Mouse (Mus musculus) midbrain, embryonic 16.5 days (tissue): ENCODE results near the gene Il6ra. TPM values are rescaled to one million over a fixed set of nuclear protein-coding genes. Genes with fewer than 3 reads are reported as not detected.

Experiments used
- ATAC-seq: fragments of 200-750 bp; cut with Nextera tagmentation; 2 replicates; pipeline ENCODE4 v1.8.0; 2017; ENCODE audit warnings: moderate TSS enrichment
- H3K27ac ChIP-seq: fragments of 300-500 bp; sonication (generic); 2 replicates; pipeline ENCODE4 v1.5.1; 2014; ENCODE audit warnings: mild to moderate bottlenecking, low read length, mixed read lengths
- H3K27me3 ChIP-seq: fragments of 300-500 bp; sonication (generic); 2 replicates; pipeline ENCODE4 v1.6.1; 2014; ENCODE audit warnings: low read depth, low read length, mixed read lengths; ENCODE audit not compliant: control insufficient read depth, insufficient read depth
- H3K36me3 ChIP-seq: fragments of 300-500 bp; sonication (generic); 2 replicates; pipeline ENCODE4 v1.6.1; 2014; ENCODE audit warnings: mild to moderate bottlenecking, low read length, moderate library complexity, mixed read lengths; ENCODE audit not compliant: control insufficient read depth, insufficient read depth
- H3K4me1 ChIP-seq: fragments of 300-500 bp; sonication (generic); 2 replicates; pipeline ENCODE4 v1.6.1; 2014; ENCODE audit warnings: mild to moderate bottlenecking, low read length, mixed read lengths; ENCODE audit not compliant: control insufficient read depth, insufficient read depth
- H3K4me2 ChIP-seq: fragments of 300-500 bp; sonication (generic); 2 replicates; pipeline ENCODE4 v1.6.1; 2014; ENCODE audit warnings: mild to moderate bottlenecking, low read length, mixed read lengths
- H3K4me3 ChIP-seq: fragments of 300-500 bp; sonication (generic); 2 replicates; pipeline ENCODE4 v1.5.1; 2014; ENCODE audit warnings: low read depth, mild to moderate bottlenecking, low read length, moderate library complexity, mixed read lengths
- H3K9ac ChIP-seq: fragments of 300-500 bp; sonication (generic); 2 replicates; pipeline ENCODE4 v1.6.1; 2014; ENCODE audit warnings: low read depth, low read length, mixed read lengths
- H3K9me3 ChIP-seq: fragments of 300-500 bp; sonication (generic); replicated peaks from 2 replicates; pipeline ENCODE4 v1.6.1; 2014; ENCODE audit warnings: mild to moderate bottlenecking, low read length, mixed read lengths; ENCODE audit not compliant: control insufficient read depth, poor library complexity, severe bottlenecking
- WGBS: fragments of 180-500 bp; shearing (Covaris S2); extraction: QIAGEN DNeasy Blood & Tissue Kit; methylation state at CpG from one replicate; pipeline ENCODE4 v1.1.7; 2014; 5-methylcytosine and 5-hydroxymethylcytosine counted together
- polyA plus RNA-seq: library from polyadenylated mRNA; unstranded; fragments of >200 nt; fragmentation: Nextera tagmentation; extraction: Ambion mirVana; gene quantifications from 2 replicates; pipeline ENCODE4 v1.2.1, GENCODE M21; 2015

Il6ra gene
- polyA plus RNA-seq, 1 experiment from 2014 or later: 0.75 TPM

GRCm38 (mm10) chr3:89882556-89883181 is 30.3 kb downstream of the Il6ra start:
- Histone ChIP-seq H3K4me2 (no peak overlapping the region), H3K4me3 (no peak overlapping the region), H3K36me3 (no peaks in the 10 kb centered on the region), H3K27ac (no peak overlapping the region), H3K9ac (no peak overlapping the region), H3K4me1 (no peaks in the 10 kb centered on the region), H3K27me3 (peaks cover 7% of the 10 kb centered on the region), H3K9me3 (no peaks in the 10 kb centered on the region)
- 77% methylated on average over 8 of the region's 8 CpGs for WGBS
- ATAC-seq: no peak

- Histone ChIP-seq H3K27me3 (peaks cover 9% of the 10 kb centered on the region), H3K36me3 (no peaks in the 10 kb centered on the region), H3K4me3 (no peak overlapping the region), H3K9me3 (no peaks in the 10 kb centered on the region), H3K9ac (no peak overlapping the region), H3K4me1 (no peaks in the 10 kb centered on the region), H3K27ac (no peak overlapping the region), H3K4me2 (no peak overlapping the region)
- ATAC-seq: no peak
- WGBS: 86% methylated on average over 5 of the region's 5 CpGs
These were observed 32.8 kb downstream of the Il6ra start for GRCm38 (mm10) chr3:89880036-89880851.

DNA sequence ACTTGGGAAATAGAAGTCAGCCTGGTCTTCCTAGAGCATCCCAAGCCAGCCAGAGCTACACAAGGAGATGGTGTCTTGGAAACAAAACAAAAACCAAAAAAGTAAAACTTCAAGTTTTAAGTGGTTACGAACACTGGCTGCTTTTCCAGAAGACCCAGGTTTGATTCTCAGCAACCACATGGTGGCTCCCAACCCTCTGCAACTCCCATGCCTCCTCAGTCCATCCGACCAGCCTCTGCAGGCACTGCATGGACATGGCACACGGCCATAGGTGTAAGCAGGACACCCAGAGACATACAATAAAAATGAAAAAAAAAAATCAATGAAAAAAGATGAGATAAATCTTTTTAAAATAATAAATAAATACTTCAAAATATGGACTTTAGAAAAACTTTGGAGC is 33.7 kb downstream of the Il6ra start:
- H3K9ac ChIP-seq: no peak overlapping the region
- H3K27ac ChIP-seq: no peak overlapping the region
- no peak overlapping the region for H3K4me2 ChIP-seq
- no peak for ATAC-seq
- H3K27me3 ChIP-seq: peaks cover 9% of the 10 kb centered on the region
- H3K4me3 ChIP-seq: no peak overlapping the region
- no peaks in the 10 kb centered on the region for H3K4me1 ChIP-seq
- H3K9me3 ChIP-seq: no peaks in the 10 kb centered on the region
- 62% methylated on average over 3 of the region's 3 CpGs for WGBS
- no peaks in the 10 kb centered on the region for H3K36me3 ChIP-seq

DNA sequence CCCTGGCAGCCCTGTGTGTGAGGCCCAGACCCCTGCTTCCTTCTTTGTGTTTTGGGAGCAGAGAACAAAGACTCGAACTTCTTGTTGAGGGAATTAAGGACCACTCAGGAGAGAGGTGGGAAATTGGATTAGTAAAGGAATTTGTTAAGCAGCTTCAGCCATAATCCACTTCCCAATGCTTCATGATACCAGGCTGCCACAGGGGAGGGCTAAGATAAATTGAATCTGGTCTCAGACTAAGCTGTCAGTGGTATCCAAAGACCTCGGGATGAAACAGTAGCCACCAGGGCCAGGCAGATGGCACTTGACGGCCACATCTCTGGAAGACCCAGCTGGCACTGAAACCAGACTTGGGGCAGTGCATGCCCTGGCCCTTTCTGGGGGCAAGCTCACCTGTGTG is 34.5 kb downstream of the Il6ra start:
- Histone ChIP-seq H3K9me3 (no peaks in the 10 kb centered on the region), H3K4me1 (no peaks in the 10 kb centered on the region), H3K27me3 (peaks cover 9% of the 10 kb centered on the region), H3K27ac (no peak overlapping the region), H3K4me3 (no peak overlapping the region), H3K9ac (no peak overlapping the region), H3K36me3 (no peaks in the 10 kb centered on the region), H3K4me2 (no peak overlapping the region)
- ATAC-seq: no peak
- 6% methylated on average over 3 of the region's 3 CpGs for WGBS

GRCm38 (mm10) chr3:89877129-89877528 is 35.9 kb downstream of the Il6ra start:
- no peaks in the 10 kb centered on the region; the same call in 1 of the 2 replicates for H3K9me3 ChIP-seq
- no peak overlapping the region for H3K4me3 ChIP-seq
- H3K27me3 ChIP-seq: peaks cover 9% of the 10 kb centered on the region
- no peaks in the 10 kb centered on the region for H3K4me1 ChIP-seq
- WGBS: 76% methylated on average over 8 of the region's 8 CpGs
- H3K9ac ChIP-seq: no peak overlapping the region
- H3K27ac ChIP-seq: no peak overlapping the region
- H3K36me3 ChIP-seq: no peaks in the 10 kb centered on the region
- no peak for ATAC-seq
- no peak overlapping the region for H3K4me2 ChIP-seq

GRCm38 (mm10) chr3:89876469-89876868 is 36.5 kb downstream of the Il6ra start:
- no peak for ATAC-seq
- H3K4me3 ChIP-seq: no peak overlapping the region
- H3K9me3 ChIP-seq: no peaks in the 10 kb centered on the region; the same call in 1 of the 2 replicates
- no peak overlapping the region for H3K27ac ChIP-seq
- H3K4me2 ChIP-seq: no peak overlapping the region
- 82% methylated on average over 4 of the region's 4 CpGs for WGBS
- peaks cover 9% of the 10 kb centered on the region for H3K27me3 ChIP-seq
- H3K9ac ChIP-seq: no peak overlapping the region
- H3K4me1 ChIP-seq: no peaks in the 10 kb centered on the region
- H3K36me3 ChIP-seq: no peaks in the 10 kb centered on the region

DNA sequence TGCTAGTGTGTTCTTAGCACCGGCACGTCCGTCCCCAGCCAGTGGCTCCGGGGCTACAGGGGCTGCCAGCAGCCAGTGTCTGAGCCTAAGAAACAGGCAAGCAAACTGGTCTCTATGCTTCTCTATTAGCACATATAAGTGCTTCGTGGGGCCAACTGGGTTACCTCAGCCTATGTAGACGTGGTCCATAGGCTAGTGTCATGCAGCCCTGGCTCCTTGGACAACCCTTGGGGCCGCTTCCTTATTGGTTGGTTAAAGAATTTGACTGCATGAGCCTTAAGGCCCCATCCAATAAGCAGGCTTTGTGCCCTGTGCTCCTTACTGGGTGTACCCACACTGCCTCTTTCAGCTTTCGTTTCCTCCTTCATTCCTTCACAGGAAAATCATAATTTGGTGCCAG is 37.2 kb downstream of the Il6ra start:
- Histone ChIP-seq H3K4me2 (no peak overlapping the region), H3K36me3 (no peaks in the 10 kb centered on the region), H3K27ac (no peak overlapping the region), H3K27me3 (peaks cover 9% of the 10 kb centered on the region), H3K4me1 (no peaks in the 10 kb centered on the region), H3K9ac (no peak overlapping the region), H3K4me3 (no peak overlapping the region), H3K9me3 (no peaks in the 10 kb centered on the region; the same call in 1 of the 2 replicates)
- no peak for ATAC-seq
- WGBS: 76% methylated on average over 8 of the region's 8 CpGs

- H3K36me3 ChIP-seq: no peaks in the 10 kb centered on the region
- ATAC-seq: no peak
- no peak overlapping the region for H3K9ac ChIP-seq
- no peak overlapping the region for H3K27ac ChIP-seq
- 87% methylated on average over 9 of the region's 9 CpGs for WGBS
- H3K4me2 ChIP-seq: no peak overlapping the region
- no peaks in the 10 kb centered on the region; the same call in 1 of the 2 replicates for H3K9me3 ChIP-seq
- H3K4me3 ChIP-seq: no peak overlapping the region
- no peaks in the 10 kb centered on the region for H3K4me1 ChIP-seq
- peaks cover 6% of the 10 kb centered on the region; the same call in 1 of the 2 replicates for H3K27me3 ChIP-seq
These were observed 38.0 kb downstream of the Il6ra start for GRCm38 (mm10) chr3:89875021-89875420.

GRCm38 (mm10) chr3:89874076-89874475 is 38.9 kb downstream of the Il6ra start:
- Histone ChIP-seq H3K9me3 (no peaks in the 10 kb centered on the region; the same call in 1 of the 2 replicates), H3K4me3 (no peak overlapping the region), H3K27me3 (0 out of 2 replicates have a peak, but pooled peaks cover 6% of the 10 kb centered on the region), H3K27ac (no peak overlapping the region), H3K9ac (no peak overlapping the region), H3K36me3 (no peaks in the 10 kb centered on the region), H3K4me1 (no peaks in the 10 kb centered on the region), H3K4me2 (no peak overlapping the region)
- 90% methylated on average over 5 of the region's 5 CpGs for WGBS
- ATAC-seq: no peak
